In the genomic region with DNA sequence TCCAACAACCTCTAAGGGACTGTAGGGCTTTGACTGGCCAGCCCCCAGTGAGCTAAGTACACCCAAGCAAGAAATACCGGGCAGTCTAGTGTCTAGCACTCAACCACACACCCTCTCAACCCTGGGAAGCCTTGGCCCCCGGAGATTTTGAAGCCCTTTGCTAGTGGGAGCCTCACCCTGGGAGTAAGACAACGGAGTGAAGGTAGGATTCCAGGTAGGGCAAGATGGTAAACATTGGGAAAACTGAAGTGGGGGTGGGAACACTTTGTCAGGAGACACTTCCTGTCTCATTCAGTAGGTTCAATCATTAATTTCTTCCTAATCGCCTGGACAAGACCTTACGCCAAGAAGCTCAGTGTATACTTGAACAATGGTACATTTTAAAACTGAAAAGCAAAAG, we compare ENCODE assay signal across 17 mouse cellular contexts. TPM values are rescaled to one million over a fixed set of nuclear protein-coding genes. Genes with fewer than 3 reads are reported as not detected.
DNase-seq lines count a peak whose midpoint lies in the region; ATAC-seq and TF ChIP-seq lines count a peak whose summit lies in the region.
"Had no signal": no experiment of that assay in that cellular context is flagged by ENCODE, and none has a peak within 500 bp of the region (broad histone marks: within the 10 kb centered on the region; RNA-seq: fewer than 3 reads in every experiment).

No protein-coding gene starts in this region.

- whole genome bisulfite sequencing in liver, adult 2 months, result 44% methylated on average over 5 of the region's 5 CpGs
- 85% methylated on average over 5 of the region's 5 CpGs for WGBS in liver, embryonic 11.5 days
- 67% methylated on average over 5 of the region's 5 CpGs for WGBS in liver, postnatal 0 days (ENCODE audit: insufficient replicate concordance)
- WGBS in stomach, embryonic 15.5 days, result 63% methylated on average over 5 of the region's 5 CpGs

- H3K27me3 ChIP-seq in liver, adult 2 months (ENCODE audit: control insufficient read depth, insufficient read depth, low read length), result no peaks in the 10 kb centered on the region
- no peaks in the 10 kb centered on the region for H3K27me3 ChIP-seq in liver, embryonic 11.5 days (replicated peaks; ENCODE audit: control insufficient read depth, insufficient read depth, low read length)
- no peaks in the 10 kb centered on the region for H3K27me3 ChIP-seq in liver, postnatal 0 days (ENCODE audit: insufficient read depth, low read length)
- H3K27me3 ChIP-seq in stomach, embryonic 15.5 days (replicated peaks), result no peaks in the 10 kb centered on the region
- H3K27me3 ChIP-seq: CH12.LX; embryonic facial prominence, embryonic 15.5 days; Patski had no signal

- H3K27ac ChIP-seq in liver, adult 2 months (replicated peaks; ENCODE audit: insufficient read depth, low read depth, low read length), result peak overlapping the region; percentile 59
- no peak overlapping the region for H3K27ac ChIP-seq in liver, embryonic 11.5 days (ENCODE audit: low read depth, low read length)
- no peak overlapping the region for H3K27ac ChIP-seq in liver, postnatal 0 days (ENCODE audit: low read depth)
- peak overlapping the region; percentile 55 for H3K27ac ChIP-seq in stomach, embryonic 15.5 days
- H3K27ac ChIP-seq: embryonic facial prominence, embryonic 15.5 days; hindbrain, embryonic 12.5 days; macrophage; midbrain, embryonic 12.5 days had no signal

- H3K4me2 ChIP-seq in liver, embryonic 11.5 days, result no peak overlapping the region
- peak overlapping the region; percentile 98 for H3K4me2 ChIP-seq in liver, postnatal 0 days (ENCODE audit: low read depth, low read length)
- peak overlapping the region; percentile 96 for H3K4me2 ChIP-seq in stomach, embryonic 15.5 days
- H3K4me2 ChIP-seq: hindbrain, embryonic 12.5 days had no signal

- peaks cover 18% of the 10 kb centered on the region for H3K36me3 ChIP-seq in liver, adult 2 months (ENCODE audit: control insufficient read depth, insufficient read depth, low read length)
- H3K36me3 ChIP-seq in liver, embryonic 11.5 days (ENCODE audit: control insufficient read depth, insufficient read depth, low read length), result peaks cover 4% of the 10 kb centered on the region; the same call in 1 of the 2 replicates
- H3K36me3 ChIP-seq in liver, postnatal 0 days (replicated peaks; ENCODE audit: insufficient read depth, low read length), result peaks cover 15% of the 10 kb centered on the region
- H3K36me3 ChIP-seq in stomach, embryonic 15.5 days, result peaks cover 21% of the 10 kb centered on the region

- no peaks in the 10 kb centered on the region for H3K9me3 ChIP-seq in liver, embryonic 11.5 days (ENCODE audit: control insufficient read depth, low read length)
- H3K9me3 ChIP-seq in liver, postnatal 0 days (ENCODE audit: low read length), result no peaks in the 10 kb centered on the region
- H3K9me3 ChIP-seq in stomach, embryonic 15.5 days, result no peaks in the 10 kb centered on the region
- H3K9me3 ChIP-seq: embryonic facial prominence, embryonic 15.5 days; hindbrain, embryonic 12.5 days; midbrain, embryonic 12.5 days had no signal

- TF ChIP-seq CTCF in liver, adult 2 months (IDR thresholded peaks at IDR 0.05; ENCODE audit: low read depth, low read length), result no peak
- no peak for TF ChIP-seq CTCF in liver, postnatal 0 days (IDR thresholded peaks at IDR 0.05; ENCODE audit: low read depth)

- ATAC-seq in liver, embryonic 11.5 days (replicated peaks; ENCODE audit: low FRiP score), result no peak
- no peak for ATAC-seq in liver, postnatal 0 days
- ATAC-seq in stomach, embryonic 15.5 days (ENCODE audit: insufficient read depth, low FRiP score, low read depth), result no peak
- ATAC-seq: Patski had no signal

- TF ChIP-seq EP300 in liver, postnatal 0 days (IDR thresholded peaks at IDR 0.05; ENCODE audit: low read depth), result no peak

- H3K9ac ChIP-seq in liver, adult 2 months (ENCODE audit: low read depth, low read length), result no peak overlapping the region
- H3K9ac ChIP-seq in liver, embryonic 11.5 days (ENCODE audit: low read depth, low read length), result no peak overlapping the region
- 0 out of 2 replicates have a peak overlapping the region, but pooled peaks have one; percentile 2 for H3K9ac ChIP-seq in liver, postnatal 0 days (replicated peaks)
- no peak overlapping the region for H3K9ac ChIP-seq in stomach, embryonic 15.5 days
- H3K9ac ChIP-seq: embryonic facial prominence, embryonic 15.5 days; hindbrain, embryonic 12.5 days; midbrain, embryonic 12.5 days had no signal

- peaks cover 17% of the 10 kb centered on the region for H3K4me1 ChIP-seq in liver, adult 2 months (ENCODE audit: control insufficient read depth, insufficient read depth, low read length)
- H3K4me1 ChIP-seq in liver, embryonic 11.5 days (replicated peaks; ENCODE audit: control insufficient read depth, insufficient read depth, low read length), result peaks cover 12% of the 10 kb centered on the region
- peaks cover 25% of the 10 kb centered on the region for H3K4me1 ChIP-seq in liver, postnatal 0 days (ENCODE audit: insufficient read depth)
- peaks cover 12% of the 10 kb centered on the region; the same call in 1 of the 2 replicates for H3K4me1 ChIP-seq in stomach, embryonic 15.5 days

- no peak overlapping the region for H3K4me3 ChIP-seq in liver, adult 2 months (ENCODE audit: insufficient read depth, low read depth, low read length)
- H3K4me3 ChIP-seq in liver, embryonic 11.5 days (ENCODE audit: low read depth, low read length), result no peak overlapping the region
- H3K4me3 ChIP-seq in liver, postnatal 0 days (ENCODE audit: low read depth, low read length), result no peak overlapping the region
- H3K4me3 ChIP-seq in stomach, embryonic 15.5 days (replicated peaks), result peak overlapping the region; percentile 74; the same call in 1 of the 2 replicates
- H3K4me3 ChIP-seq: hindbrain, embryonic 12.5 days; midbrain, embryonic 12.5 days had no signal

- H3K79me2 ChIP-seq in liver, adult 2 months (ENCODE audit: control insufficient read depth, insufficient read depth, low read length), result peaks cover 5% of the 10 kb centered on the region; the same call in 1 of the 2 replicates

- TF ChIP-seq POLR2A in liver, adult 2 months (IDR thresholded peaks at IDR 0.05; ENCODE audit: extremely low read depth, insufficient read depth, low read length), result no peak

- DNase-seq in cerebellum, adult 9-10 months, result peak; percentile 39
- no peak for DNase-seq in cerebellum, postnatal 14 days
- peak; percentile 50 for DNase-seq in liver, adult 2 months (ENCODE audit: extremely low read depth, low read depth, low spot score)
- no peak for DNase-seq in liver, embryonic 11.5 days (ENCODE audit: low spot score)
- DNase-seq in liver, postnatal 0 days, result no peak
- no peak for DNase-seq in urinary bladder, postnatal 14 days (ENCODE audit: low spot score)
- no peak for DNase-seq in frontal cortex, postnatal 14 days (ENCODE audit: low spot score in 2 of 2)
- DNase-seq: kidney, postnatal 10 days; layer of hippocampus, adult 9-11 months; right cerebral cortex, postnatal 14 days had no signal

RNA-seq across cellular contexts. Expression of a gene that starts 1.8 kb away (rescaled TPM):
- total RNA-seq in liver, adult 2 months (2014; rRNA removed), result 49.0 and 53.6 TPM in 2 replicates
- 35.9 and 38.2 TPM in 2 replicates for polyA plus RNA-seq in liver, adult 2 months (2012; rRNA removed)
- 19.9 and 21.6 TPM in 2 replicates for polyA plus RNA-seq in liver, embryonic 11.5 days (2014; fragmentation: Nextera tagmentation; extraction: Ambion mirVana)
- 50.0 and 58.5 TPM in 2 replicates for polyA plus RNA-seq in liver, postnatal 0 days (2015; fragmentation: Nextera tagmentation; extraction: Ambion mirVana)
- polyA plus RNA-seq in stomach, embryonic 15.5 days (2015; fragmentation: Nextera tagmentation; extraction: Ambion mirVana), result 42.5 and 44.7 TPM in 2 replicates

RNA-seq across cellular contexts. Expression of a gene that starts 20.2 kb away (rescaled TPM):
- total RNA-seq in liver, adult 2 months (2014; rRNA removed), result 11.9 and 12.1 TPM in 2 replicates
- 25.7 and 29.8 TPM in 2 replicates for polyA plus RNA-seq in liver, adult 2 months (2012; rRNA removed)
- 4.3 and 5.4 TPM in 2 replicates for polyA plus RNA-seq in liver, embryonic 11.5 days (2014; fragmentation: Nextera tagmentation; extraction: Ambion mirVana)
- polyA plus RNA-seq in liver, postnatal 0 days (2015; fragmentation: Nextera tagmentation; extraction: Ambion mirVana), result 4.7 and 6.6 TPM in 2 replicates
- polyA plus RNA-seq in stomach, embryonic 15.5 days (2015; fragmentation: Nextera tagmentation; extraction: Ambion mirVana), result 19.3 and 21.0 TPM in 2 replicates
- total RNA-seq: CH12.LX had no signal

RNA-seq across cellular contexts. Expression of a gene that starts 36.7 kb away (rescaled TPM):
- 11.1 and 13.4 TPM in 2 replicates for total RNA-seq in liver, adult 2 months (2014; rRNA removed)
- polyA plus RNA-seq in liver, adult 2 months (2012; rRNA removed), result 14.1 and 22.0 TPM in 2 replicates
- polyA plus RNA-seq in liver, embryonic 11.5 days (2014; fragmentation: Nextera tagmentation; extraction: Ambion mirVana), result 15.2 and 15.8 TPM in 2 replicates
- 8.0 and 8.5 TPM in 2 replicates for polyA plus RNA-seq in liver, postnatal 0 days (2015; fragmentation: Nextera tagmentation; extraction: Ambion mirVana)
- polyA plus RNA-seq in stomach, embryonic 15.5 days (2015; fragmentation: Nextera tagmentation; extraction: Ambion mirVana), result 24.6 and 25.2 TPM in 2 replicates

RNA-seq across cellular contexts. Expression of a gene that starts 36.8 kb away (rescaled TPM):
- total RNA-seq in liver, adult 2 months (2014; rRNA removed), result 20.2 and 23.8 TPM in 2 replicates
- polyA plus RNA-seq in liver, adult 2 months (2012; rRNA removed), result 43.3 and 46.1 TPM in 2 replicates
- polyA plus RNA-seq in liver, embryonic 11.5 days (2014; fragmentation: Nextera tagmentation; extraction: Ambion mirVana), result 17.6 and 18.1 TPM in 2 replicates
- 16.1 and 18.3 TPM in 2 replicates for polyA plus RNA-seq in liver, postnatal 0 days (2015; fragmentation: Nextera tagmentation; extraction: Ambion mirVana)
- 22.0 and 24.0 TPM in 2 replicates for polyA plus RNA-seq in stomach, embryonic 15.5 days (2015; fragmentation: Nextera tagmentation; extraction: Ambion mirVana)

RNA-seq across cellular contexts. Expression of a gene that starts 40.9 kb away (rescaled TPM):
- total RNA-seq in liver, adult 2 months (2014; rRNA removed), result 0.09 and 0.13 TPM in 2 replicates
- 0.27 and 0.44 TPM in 2 replicates for polyA plus RNA-seq in liver, adult 2 months (2012; rRNA removed)
- polyA plus RNA-seq in liver, embryonic 11.5 days (2014; fragmentation: Nextera tagmentation; extraction: Ambion mirVana), result 9.3 and 10.5 TPM in 2 replicates
- polyA plus RNA-seq in liver, postnatal 0 days (2015; fragmentation: Nextera tagmentation; extraction: Ambion mirVana), result 0.54 and 0.63 TPM in 2 replicates
- 14.5 and 18.1 TPM in 2 replicates for polyA plus RNA-seq in stomach, embryonic 15.5 days (2015; fragmentation: Nextera tagmentation; extraction: Ambion mirVana)

Comparison
In these comparisons a context has a peak if more than half of its experiments do, and no peak if none do; other contexts are left out.
1. DNase-seq: peak in cerebellum, adult 9-10 months (single experiment) and liver, adult 2 months (single experiment); none in cerebellum, postnatal 14 days (0 of 2), liver, embryonic 11.5 days (single experiment), liver, postnatal 0 days (single experiment), urinary bladder, postnatal 14 days (single experiment) and frontal cortex, postnatal 14 days (0 of 2).
2. H3K27ac ChIP-seq: peak in liver, adult 2 months (single experiment) and stomach, embryonic 15.5 days (single experiment); none in liver, embryonic 11.5 days (single experiment) and liver, postnatal 0 days (single experiment).